21 mouse cellular contexts compared by ENCODE assay signal in genomic region chr16:87607959-87608358, GRCm38 (mm10). TPM values are rescaled to one million over a fixed set of nuclear protein-coding genes. Genes with fewer than 3 reads are reported as not detected.
DNase-seq lines count a peak whose midpoint lies in the region; ATAC-seq and TF ChIP-seq lines count a peak whose summit lies in the region.
"Had no signal": no experiment of that assay in that cellular context is flagged by ENCODE, and none has a peak within 500 bp of the region (broad histone marks: within the 10 kb centered on the region; RNA-seq: fewer than 3 reads in every experiment).

No protein-coding gene starts in this region.

- peaks cover 3% of the 10 kb centered on the region; the same call in 1 of the 2 replicates for H3K4me1 ChIP-seq in liver, adult 2 months (ENCODE audit: control insufficient read depth, insufficient read depth, low read length)
- peaks cover 6% of the 10 kb centered on the region; the same call in 1 of the 2 replicates for H3K4me1 ChIP-seq in liver, postnatal 0 days (ENCODE audit: insufficient read depth)
- H3K4me1 ChIP-seq: embryonic facial prominence, embryonic 10.5 days; embryonic facial prominence, embryonic 12.5 days; forebrain, embryonic 13.5 days; forebrain, embryonic 15.5 days had no signal

- peak; percentile 81 for DNase-seq in liver, adult 2 months (ENCODE audit: extremely low read depth, low read depth, low spot score)
- no peak for DNase-seq in liver, postnatal 0 days
- DNase-seq in gonadal fat pad, adult 2 months (ENCODE audit: low read depth): peak; percentile 28
- no peak for DNase-seq in neural tube, embryonic 10.5 days (ENCODE audit: extremely low spot score, low spot score)
- DNase-seq in lung, postnatal 36 days: no peak
- DNase-seq: adrenal gland, adult 2 months; adrenal gland, postnatal 10 days; adrenal gland, postnatal 25 days; cerebellum, adult 11 months; cerebellum, adult 18-20 months; cerebellum, adult 8-10 months; cerebellum, adult 9-11 months; cerebellum, postnatal 25 days had no signal

- H3K36me3 ChIP-seq in liver, adult 2 months (ENCODE audit: control insufficient read depth, insufficient read depth, low read length): no peaks in the 10 kb centered on the region
- H3K36me3 ChIP-seq in liver, postnatal 0 days (replicated peaks; ENCODE audit: insufficient read depth, low read length): no peaks in the 10 kb centered on the region
- H3K36me3 ChIP-seq: embryonic facial prominence, embryonic 10.5 days; embryonic facial prominence, embryonic 12.5 days; forebrain, embryonic 15.5 days had no signal

- TF ChIP-seq POLR2A in liver, adult 2 months (IDR thresholded peaks at IDR 0.05; ENCODE audit: extremely low read depth, insufficient read depth, low read length): no peak

- TF ChIP-seq CTCF in liver, adult 2 months (IDR thresholded peaks at IDR 0.05; ENCODE audit: low read depth, low read length): no peak
- TF ChIP-seq CTCF in liver, postnatal 0 days (IDR thresholded peaks at IDR 0.05; ENCODE audit: low read depth): no peak

- 69% methylated on average over 6 of the region's 6 CpGs for WGBS in liver, adult 2 months
- 74% methylated on average over 6 of the region's 6 CpGs for whole genome bisulfite sequencing in liver, postnatal 0 days (ENCODE audit: insufficient replicate concordance)

- H3K9ac ChIP-seq in liver, adult 2 months (ENCODE audit: low read depth, low read length): no peak overlapping the region
- H3K9ac ChIP-seq in liver, postnatal 0 days (replicated peaks): no peak overlapping the region
- H3K9ac ChIP-seq: embryonic facial prominence, embryonic 12.5 days; forebrain, embryonic 13.5 days; forebrain, embryonic 15.5 days had no signal

- no peak for TF ChIP-seq EP300 in liver, postnatal 0 days (IDR thresholded peaks at IDR 0.05; ENCODE audit: low read depth)

- no peak overlapping the region for H3K27ac ChIP-seq in liver, adult 2 months (replicated peaks; ENCODE audit: insufficient read depth, low read depth, low read length)
- H3K27ac ChIP-seq in liver, postnatal 0 days (ENCODE audit: low read depth): no peak overlapping the region
- H3K27ac ChIP-seq: embryonic facial prominence, embryonic 10.5 days; embryonic facial prominence, embryonic 12.5 days; forebrain, embryonic 13.5 days; forebrain, embryonic 15.5 days had no signal

- no peak overlapping the region for H3K4me3 ChIP-seq in liver, adult 2 months (ENCODE audit: insufficient read depth, low read depth, low read length)
- H3K4me3 ChIP-seq in liver, postnatal 0 days (ENCODE audit: low read depth, low read length): no peak overlapping the region
- H3K4me3 ChIP-seq: embryonic facial prominence, embryonic 10.5 days; embryonic facial prominence, embryonic 12.5 days; forebrain, embryonic 13.5 days; forebrain, embryonic 15.5 days had no signal

- ATAC-seq in liver, postnatal 0 days: no peak
- ATAC-seq in granulocyte monocyte progenitor cell, adult 5-6 weeks (replicated peaks; ENCODE audit: poor library complexity, severe bottlenecking): peak; percentile 3; the same call in 1 of the 2 replicates
- ATAC-seq in megakaryocyte-erythroid progenitor cell, adult 5-6 weeks (replicated peaks; ENCODE audit: low FRiP score, low TSS enrichment, poor library complexity, severe bottlenecking): peak; percentile 28; the same call in 1 of the 2 replicates
- ATAC-seq: forebrain, embryonic 13.5 days; forebrain, embryonic 15.5 days had no signal

- H3K27me3 ChIP-seq in liver, adult 2 months (ENCODE audit: control insufficient read depth, insufficient read depth, low read length): no peaks in the 10 kb centered on the region
- no peaks in the 10 kb centered on the region for H3K27me3 ChIP-seq in liver, postnatal 0 days (ENCODE audit: insufficient read depth, low read length)
- H3K27me3 ChIP-seq: embryonic facial prominence, embryonic 12.5 days; forebrain, embryonic 13.5 days; forebrain, embryonic 15.5 days had no signal

- no peaks in the 10 kb centered on the region for H3K9me3 ChIP-seq in liver, postnatal 0 days (ENCODE audit: low read length)
- H3K9me3 ChIP-seq: embryonic facial prominence, embryonic 10.5 days; embryonic facial prominence, embryonic 12.5 days; forebrain, embryonic 13.5 days; forebrain, embryonic 15.5 days had no signal

- H3K4me2 ChIP-seq in liver, postnatal 0 days (ENCODE audit: low read depth, low read length): no peak overlapping the region
- H3K4me2 ChIP-seq: embryonic facial prominence, embryonic 12.5 days; forebrain, embryonic 13.5 days; forebrain, embryonic 15.5 days had no signal

- H3K79me2 ChIP-seq in liver, adult 2 months (ENCODE audit: control insufficient read depth, insufficient read depth, low read length): no peaks in the 10 kb centered on the region

RNA-seq across cellular contexts. Expression of gene Map3k7cl, which starts 54.8 kb away (rescaled TPM):
- 0.07 TPM in 1 of 2 replicates, not detected in the other for total RNA-seq in liver, adult 2 months (2014; rRNA removed)
- not detected in 2 replicates for polyA plus RNA-seq in liver, adult 2 months (2012; rRNA removed)
- 0.08 TPM in 1 of 2 replicates, not detected in the other for polyA plus RNA-seq in liver, postnatal 0 days (2015; fragmentation: Nextera tagmentation; extraction: Ambion mirVana)
- polyA plus RNA-seq in gonadal fat pad, adult 2 months (2012; rRNA removed): 5.4 and 5.5 TPM in 2 replicates
- not detected in 2 replicates for total RNA-seq in granulocyte monocyte progenitor cell, adult 5-6 weeks (2014; fragmentation: Nextera tagmentation)
- total RNA-seq in granulocyte monocyte progenitor cell, adult 5-6 weeks (2017): not detected in 2 replicates
- not detected in 2 replicates for total RNA-seq in megakaryocyte-erythroid progenitor cell, adult 5-6 weeks (2014; fragmentation: Nextera tagmentation)
- total RNA-seq in megakaryocyte-erythroid progenitor cell, adult 5-6 weeks (2017): not detected in 2 replicates
- total RNA-seq: ES-E14, MEL had no signal
- polyA plus RNA-seq: embryonic facial prominence, embryonic 10.5 days; embryonic facial prominence, embryonic 12.5 days; forebrain, embryonic 15.5 days had no signal

Comparison
In these comparisons a context has a peak if more than half of its experiments do, and no peak if none do; other contexts are left out.
1. DNase-seq: peak in liver, adult 2 months (single experiment) and gonadal fat pad, adult 2 months (single experiment); none in liver, postnatal 0 days (single experiment), neural tube, embryonic 10.5 days (single experiment) and lung, postnatal 36 days (single experiment).